In the genomic region with DNA sequence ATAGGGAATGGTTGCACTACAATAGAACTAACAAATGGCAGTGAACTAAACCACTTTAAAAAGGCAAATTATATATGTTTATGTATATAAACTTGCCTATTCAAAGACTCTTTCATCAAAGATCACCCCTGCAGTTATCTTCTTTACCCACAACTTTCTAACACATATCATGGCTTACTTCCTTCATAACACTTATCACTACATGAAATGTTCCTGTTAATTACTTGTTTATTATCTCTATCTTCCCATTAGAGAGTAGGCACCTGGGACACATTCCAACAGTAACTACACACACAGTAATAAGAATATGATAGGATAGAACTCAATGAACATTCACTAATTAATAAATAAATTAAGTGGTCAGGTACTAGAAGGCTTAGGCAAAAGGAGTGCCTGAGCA, we compare ENCODE assay signal across 33 mouse cellular contexts.
"Had no signal": no experiment of that assay in that cellular context is flagged by ENCODE, and none has a peak within 500 bp of the region (broad histone marks: within the 10 kb centered on the region; RNA-seq: fewer than 3 reads in every experiment).

No protein-coding gene starts in this region.

- H3K36me3 ChIP-seq: heart, embryonic 15.5 days; hindbrain, embryonic 15.5 days; intestine, embryonic 15.5 days; kidney, embryonic 15.5 days had no signal

- H3K9ac ChIP-seq: heart, embryonic 12.5 days; heart, embryonic 13.5 days; heart, embryonic 15.5 days; hindbrain, embryonic 12.5 days; hindbrain, embryonic 13.5 days; hindbrain, embryonic 14.5 days; hindbrain, embryonic 15.5 days; intestine, embryonic 15.5 days; kidney, embryonic 15.5 days had no signal

- H3K27me3 ChIP-seq: heart, embryonic 12.5 days; heart, embryonic 13.5 days; heart, embryonic 15.5 days; hindbrain, embryonic 12.5 days; hindbrain, embryonic 13.5 days; hindbrain, embryonic 15.5 days; intestine, embryonic 15.5 days; kidney, embryonic 15.5 days had no signal

- ATAC-seq: hindbrain, embryonic 16.5 days; hindbrain, postnatal 0 days; inflammation-experienced regulatory T-cells, adult 6 months; intestine, embryonic 15.5 days; intestine, embryonic 16.5 days; intestine, postnatal 0 days had no signal

- H3K4me3 ChIP-seq: heart, embryonic 10.5 days; heart, embryonic 12.5 days; heart, embryonic 13.5 days; heart, embryonic 15.5 days; hindbrain, embryonic 10.5 days; hindbrain, embryonic 12.5 days; hindbrain, embryonic 13.5 days; hindbrain, embryonic 15.5 days; intestine, embryonic 15.5 days; kidney, embryonic 15.5 days; layer of hippocampus, adult 2 months had no signal

- H3K4me2 ChIP-seq: heart, embryonic 11.5 days; heart, embryonic 12.5 days; heart, embryonic 13.5 days; heart, embryonic 15.5 days; hindbrain, embryonic 12.5 days; hindbrain, embryonic 13.5 days; hindbrain, embryonic 14.5 days; hindbrain, embryonic 15.5 days; intestine, embryonic 15.5 days; kidney, embryonic 15.5 days had no signal

- H3K4me1 ChIP-seq: hindbrain, embryonic 10.5 days; hindbrain, embryonic 12.5 days; hindbrain, embryonic 13.5 days; hindbrain, embryonic 15.5 days; intestine, embryonic 15.5 days; kidney, embryonic 15.5 days had no signal

- H3K9me3 ChIP-seq: heart, embryonic 10.5 days; heart, embryonic 12.5 days; heart, embryonic 13.5 days; heart, embryonic 15.5 days; hindbrain, embryonic 10.5 days; hindbrain, embryonic 12.5 days; hindbrain, embryonic 13.5 days; hindbrain, embryonic 15.5 days; intestine, embryonic 15.5 days; kidney, embryonic 15.5 days had no signal

- H3K27ac ChIP-seq: heart, embryonic 10.5 days; heart, embryonic 13.5 days; heart, embryonic 15.5 days; hindbrain, embryonic 10.5 days; hindbrain, embryonic 12.5 days; hindbrain, embryonic 13.5 days; hindbrain, embryonic 14.5 days; hindbrain, embryonic 15.5 days; hindbrain, postnatal 0 days; intestine, embryonic 15.5 days; kidney, embryonic 15.5 days; kidney, postnatal 0 days; layer of hippocampus, adult 2 months had no signal

- DNase-seq: heart, postnatal 10 days; heart, postnatal 14 days; heart, postnatal 36 days; heart, postnatal 4 days; kidney, adult 11 months; kidney, adult 2 months; kidney, adult 8-10 months; kidney, adult 9 months; kidney, postnatal 10 days; kidney, postnatal 14 days; kidney, postnatal 25 days; kidney, postnatal 4 days; layer of hippocampus, adult 9-11 months; layer of hippocampus, postnatal 36 days had no signal
